Mouse (Mus musculus) T-helper 2 cell (primary cell): ENCODE results near the gene Sgpp2.

Experiments
- in situ Hi-C: fragments of 300-600 bp; cut with MboI, MseI; formaldehyde crosslinking; loops from one replicate; pipeline ENCODE4 v1.15.1; 2025; ENCODE audit warnings: high pct_unique_total_duplicates

Gene Sgpp2

GRCm38 (mm10) chr1:78446742-78447141 lies 136.6 kb downstream of the Sgpp2 start:
- in situ Hi-C loops, result no loop called here

GRCm38 (mm10) chr1:78448091-78448490 lies 137.9 kb downstream of the Sgpp2 start:
- in situ Hi-C loops, result no loop called here

GRCm38 (mm10) chr1:78451070-78451854 lies 141.1 kb downstream of the Sgpp2 start:
- in situ Hi-C loops, result no loop called here

- in situ Hi-C loops, result no loop called here
Measured at GRCm38 (mm10) chr1:78452544-78452943, 142.4 kb downstream of the Sgpp2 start.

GRCm38 (mm10) chr1:78453886-78454285 lies 143.7 kb downstream of the Sgpp2 start:
- in situ Hi-C loops, result no loop called here

GRCm38 (mm10) chr1:78454659-78455058 lies 144.5 kb downstream of the Sgpp2 start:
- in situ Hi-C loops, result no loop called here
